Mouse (Mus musculus) erythroblast, adult 5-6 weeks (primary cell): ENCODE data around the gene Phldb1. TPM values are rescaled to one million over a fixed set of nuclear protein-coding genes. Genes with fewer than 3 reads are reported as not detected.
"Not testable (repeated sequence)": the region's sequence is repeated elsewhere in the genome, so short reads cannot be mapped to it uniquely, and the experiment has no call there.

ENCODE experiments used
- ATAC-seq: replicated peaks from 2 replicates; pipeline ENCODE4 v1.8.0; 2016; ENCODE audit warnings: moderate number of reproducible peaks, mild to moderate bottlenecking, moderate TSS enrichment, inconsistent platforms; ENCODE audit not compliant: poor library complexity, low FRiP score, severe bottlenecking
- total RNA-seq, 2 experiments: library from RNA; stranded (forward) in 1 of 2; stranded (reverse) in 1 of 2; fragments of 150-400 nt in 1 of 2; fragments of 200-764, 138-1000 nt in 1 of 2; gene quantifications; 2 replicates each; pipeline versions ENCODE4 v1.2.3 to v1.2.4; 2015 to 2017; ENCODE audit warnings: low replicate concordance in 2 of 2

Gene Phldb1
- total RNA-seq, 2 experiments from 2014 or later, result 2.9 to 6.1 TPM

GRCm38 (mm10) chr9:44672291-44672865, 62.6 kb downstream of the Phldb1 start:
- no peak for ATAC-seq

- no peak for ATAC-seq
These were observed 63.6 kb downstream of the Phldb1 start for GRCm38 (mm10) chr9:44671416-44671815.

DNA sequence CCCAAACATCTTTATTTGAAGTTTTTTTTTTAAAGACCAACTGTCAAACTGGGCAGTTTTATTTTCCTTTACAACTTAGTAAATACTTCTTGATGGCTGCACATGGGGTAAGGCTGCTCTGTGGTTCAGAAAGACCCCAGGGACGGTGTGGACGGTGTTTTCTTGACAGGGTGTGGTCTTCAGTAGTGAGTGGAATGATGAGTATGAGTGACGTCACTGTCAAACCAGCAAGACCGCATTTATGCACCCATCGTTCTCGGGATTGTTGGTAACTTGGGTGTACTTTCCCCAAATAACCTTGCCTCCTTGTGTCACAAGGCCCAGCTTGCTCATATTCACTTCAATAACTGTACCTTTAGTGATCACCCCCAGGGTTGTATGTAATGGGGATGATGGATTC, 71.3 kb downstream of the Phldb1 start:
- no peak for ATAC-seq

- ATAC-seq, result peak; percentile 78
These were observed 79.6 kb downstream of the Phldb1 start for GRCm38 (mm10) chr9:44655098-44656066.

- no peak for ATAC-seq
These were observed 81.1 kb downstream of the Phldb1 start for GRCm38 (mm10) chr9:44653896-44654295.

DNA sequence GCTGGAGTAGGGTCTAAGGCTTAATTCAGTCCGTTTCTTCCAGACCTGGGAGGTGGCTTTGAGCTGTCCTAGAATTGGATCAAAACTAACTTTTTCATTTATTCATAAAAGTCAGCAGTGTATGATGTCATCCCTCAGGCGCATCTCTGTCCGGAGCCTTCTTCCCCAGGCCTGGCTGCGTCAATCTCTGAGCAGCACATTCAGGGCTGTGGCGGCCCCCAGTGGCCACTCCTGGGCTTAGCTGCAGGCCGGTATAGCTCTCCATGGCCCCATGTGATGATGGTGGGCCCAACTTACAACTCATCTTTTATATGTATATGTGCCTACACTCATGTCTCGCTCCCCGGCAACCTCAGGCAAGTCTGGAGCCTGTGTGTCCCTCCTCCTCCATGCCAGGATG, 83.0 kb downstream of the Phldb1 start:
- peak; percentile 81 for ATAC-seq

GRCm38 (mm10) chr9:44648881-44649281, 86.1 kb downstream of the Phldb1 start:
- ATAC-seq, result no peak

GRCm38 (mm10) chr9:44647656-44648055, 87.3 kb downstream of the Phldb1 start:
- ATAC-seq, result no peak

DNA sequence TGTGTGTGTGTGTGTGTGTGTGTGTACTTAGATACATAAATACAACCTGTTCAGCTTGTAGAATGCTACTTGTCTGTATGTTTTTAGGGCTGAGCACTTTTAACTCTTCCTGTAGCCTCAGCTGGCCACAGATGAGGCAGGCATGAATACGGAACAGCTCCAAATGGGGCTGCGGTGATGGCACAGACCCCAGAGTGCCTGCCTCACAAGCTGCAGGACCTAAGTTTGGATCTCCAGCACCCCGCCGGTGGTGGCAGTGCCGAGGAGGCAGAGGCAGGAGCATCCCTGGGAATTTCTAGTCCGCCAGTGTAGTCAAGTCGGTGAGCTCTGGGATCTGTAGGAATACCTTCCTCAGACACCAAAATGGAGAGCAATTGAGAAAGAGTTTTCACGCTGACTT, 88.0 kb downstream of the Phldb1 start:
- no peak for ATAC-seq

DNA sequence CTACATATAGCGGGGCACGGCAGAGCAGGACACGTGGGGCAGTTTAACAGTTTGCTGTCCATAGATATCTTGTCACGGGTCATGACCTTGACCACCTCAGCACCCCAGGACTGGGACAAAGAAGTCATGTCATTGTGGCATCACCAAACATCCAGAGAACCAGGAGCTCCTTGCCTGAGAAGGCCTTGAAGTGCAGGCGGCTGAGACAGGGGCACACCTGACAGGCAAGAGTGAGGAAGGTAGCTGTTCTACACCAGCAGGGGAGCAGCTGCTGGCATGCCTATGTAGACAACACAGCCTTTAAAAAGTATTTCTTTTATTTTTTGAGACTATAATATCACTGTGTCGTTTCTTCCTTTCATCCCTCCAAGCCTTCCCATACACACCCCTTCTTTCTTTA, 88.6 kb downstream of the Phldb1 start:
- no peak for ATAC-seq

- 0 out of 2 replicates have a peak, but pooled peaks have one; percentile 49 for ATAC-seq
These were observed 89.1 kb downstream of the Phldb1 start for GRCm38 (mm10) chr9:44645924-44646323.

DNA sequence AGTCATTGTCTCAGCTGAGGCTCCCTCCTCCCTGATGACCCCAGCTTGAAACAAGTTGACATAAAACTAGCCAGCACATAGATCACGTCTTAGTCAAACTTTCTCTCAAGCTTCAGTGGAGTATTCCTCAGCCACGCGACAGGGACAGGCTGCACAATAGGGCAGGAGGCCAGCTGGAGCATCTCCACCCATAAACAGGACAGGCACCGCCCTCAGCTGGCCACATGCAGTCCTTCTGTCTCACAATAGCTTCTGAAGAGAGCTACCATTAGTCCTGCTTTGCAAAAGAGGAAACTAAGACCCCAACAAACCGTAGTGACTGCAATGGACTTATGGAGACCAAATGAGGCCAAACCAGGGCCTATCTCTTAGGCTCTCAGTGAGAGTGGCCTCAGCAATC, 89.5 kb downstream of the Phldb1 start:
- no peak for ATAC-seq

DNA sequence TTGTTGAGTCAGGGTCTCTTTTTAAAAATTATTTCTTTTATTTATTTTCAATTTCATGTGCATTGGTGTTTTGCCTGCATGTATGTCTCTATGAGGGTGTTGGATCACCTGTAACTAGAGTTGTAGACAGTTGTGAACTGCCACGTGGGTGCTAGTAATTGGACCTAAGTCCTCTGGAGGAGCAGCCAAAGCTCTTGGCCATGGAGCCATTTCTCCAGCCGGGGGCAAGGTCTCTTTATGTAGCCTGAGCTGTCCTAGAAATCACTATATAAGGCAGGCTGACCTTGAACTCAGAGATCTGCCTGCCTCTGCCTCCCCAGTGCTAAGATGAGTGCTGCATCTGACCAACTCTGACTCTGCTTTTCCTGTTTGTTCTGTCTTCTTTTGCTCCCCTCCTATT, 90.8 kb downstream of the Phldb1 start:
- no peak for ATAC-seq

- no peak for ATAC-seq
These were observed 91.9 kb downstream of the Phldb1 start for GRCm38 (mm10) chr9:44643103-44643502.

GRCm38 (mm10) chr9:44641616-44642015, 93.4 kb downstream of the Phldb1 start:
- no peak for ATAC-seq

DNA sequence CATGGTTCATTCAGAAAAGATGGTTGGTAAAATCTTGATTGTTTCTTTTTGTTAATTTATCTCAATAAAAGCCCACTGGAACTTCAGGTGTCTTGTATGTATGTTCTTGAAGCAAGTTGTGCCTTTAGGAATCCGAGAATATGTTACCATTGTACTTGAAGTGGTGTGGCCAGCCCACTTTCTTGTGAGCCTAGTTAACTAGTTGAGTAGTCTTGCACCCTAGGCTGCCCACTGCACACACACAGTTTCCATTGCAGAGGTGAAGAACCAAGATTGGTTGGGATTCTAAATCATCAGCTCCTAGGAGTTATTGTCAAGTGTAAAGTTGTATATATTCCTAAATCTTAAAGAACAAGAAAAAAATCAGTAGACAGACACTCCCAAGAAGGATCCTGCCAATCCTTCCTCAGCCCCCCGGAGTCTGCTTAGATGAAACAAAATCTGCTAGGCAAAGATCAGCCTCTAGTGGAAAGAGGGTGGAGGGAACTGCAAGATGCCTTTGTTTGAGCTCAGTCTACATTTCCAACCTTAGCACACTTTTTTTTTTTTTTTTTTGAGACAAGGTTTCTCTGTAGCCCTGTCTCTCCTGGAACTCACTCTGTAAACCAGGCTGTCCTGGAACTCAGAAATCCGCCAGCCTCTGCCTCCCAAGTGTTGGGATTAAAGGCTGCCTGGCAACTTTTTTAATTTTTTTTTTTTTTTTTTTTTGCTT, 94.2 kb downstream of the Phldb1 start:
- ATAC-seq, result no peak

- not testable (repeated sequence) for ATAC-seq
These were observed 95.0 kb downstream of the Phldb1 start for GRCm38 (mm10) chr9:44640028-44640427.

- not testable (repeated sequence) for ATAC-seq
These were observed 96.3 kb downstream of the Phldb1 start for GRCm38 (mm10) chr9:44638726-44639125.

GRCm38 (mm10) chr9:44637551-44638169, 97.3 kb downstream of the Phldb1 start:
- peak; percentile 48; the same call in 1 of the 2 replicates for ATAC-seq
